In the genomic region with DNA sequence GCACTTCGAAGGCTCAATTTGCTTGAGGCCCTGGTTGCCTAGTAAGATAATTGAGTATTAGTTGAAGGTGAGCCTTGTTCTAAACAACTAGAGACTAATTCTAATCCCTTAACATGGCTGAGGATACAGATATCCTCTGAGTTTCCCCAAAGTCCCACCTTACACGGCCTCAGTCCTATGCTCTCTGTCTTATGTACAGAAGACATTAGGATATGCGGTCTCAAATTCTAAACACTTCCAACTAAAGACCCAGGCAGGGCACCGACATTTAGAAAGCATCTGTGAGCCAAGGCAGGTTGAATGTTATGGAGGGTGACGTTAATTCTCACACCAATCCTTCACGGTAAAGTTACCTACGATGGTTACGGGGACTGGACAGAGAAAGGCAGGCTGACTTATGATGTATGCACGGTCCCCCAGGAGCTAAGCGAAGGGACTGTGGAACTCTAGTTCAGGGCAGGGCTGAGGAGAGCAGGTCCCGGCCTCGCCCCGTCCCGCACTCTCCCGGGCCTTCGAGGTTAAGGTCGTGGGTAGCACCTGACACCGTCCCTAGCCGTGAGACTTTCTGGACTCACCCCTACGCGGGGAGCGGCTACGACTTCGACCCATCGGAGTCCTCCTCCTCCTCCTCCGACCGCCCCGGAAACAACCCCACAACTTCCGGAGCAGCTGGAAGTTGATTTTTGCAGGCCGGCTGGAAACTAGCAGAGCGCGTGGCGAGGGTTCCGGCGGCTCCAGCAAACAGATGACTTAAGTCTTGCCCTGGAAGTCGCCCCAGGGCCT, we compare ENCODE assay signal across 8 mouse cellular contexts. TPM values are rescaled to one million over a fixed set of nuclear protein-coding genes. Genes with fewer than 3 reads are reported as not detected.
A peak's percentile ranks its signal among the peaks of the same experiment; 100 is the strongest.
DNase-seq lines count a peak whose midpoint lies in the region; ATAC-seq lines count a peak whose summit lies in the region.

A gene (minus strand): TSS at position 651 of the 783 bp plus-strand sequence.

- DNase-seq in Muller cell, postnatal 12 days (ENCODE audit: inconsistent ontology term), result peak; percentile 93
- peak; percentile 89 for DNase-seq in cerebellum, adult 9-11 months
- DNase-seq in frontal cortex, adult 2 months (ENCODE audit: extremely low spot score in 1 of 2, low spot score in 1 of 2), result peak; percentile 70 to 91
- peak; percentile 95 for DNase-seq in hindbrain, embryonic 11.5 days (ENCODE audit: low spot score)
- DNase-seq in layer of hippocampus, postnatal 10 days (ENCODE audit: low spot score in 2 of 2), result peak; percentile 94 to 96
- DNase-seq in lung, postnatal 10 days, result peak; percentile 95
- DNase-seq in ovary, postnatal 36 days (ENCODE audit: low spot score), result peak; percentile 90
- DNase-seq in thymus, postnatal 25 days, result peak; percentile 94

- no peak within 1 kb of the TSS for H3K27ac ChIP-seq in hindbrain, embryonic 11.5 days (ENCODE audit: low read depth, low read length)

- H3K36me3 ChIP-seq in hindbrain, embryonic 11.5 days (ENCODE audit: control insufficient read depth, insufficient read depth, low read length), result peaks cover 4% of the 10 kb centered on the region

- H3K4me1 ChIP-seq in hindbrain, embryonic 11.5 days (replicated peaks; ENCODE audit: control insufficient read depth, insufficient read depth, low read length), result no peaks in the 10 kb centered on the region

- H3K4me2 ChIP-seq in hindbrain, embryonic 11.5 days (replicated peaks; ENCODE audit: low read depth, low read length), result peak within 1 kb of the TSS; percentile 47

- peak; percentile 82 for ATAC-seq in hindbrain, embryonic 11.5 days (ENCODE audit: low FRiP score)

- H3K27me3 ChIP-seq in hindbrain, embryonic 11.5 days (ENCODE audit: control insufficient read depth, insufficient read depth, low read length), result no peaks in the 10 kb centered on the region

- H3K4me3 ChIP-seq in hindbrain, embryonic 11.5 days (ENCODE audit: low read depth, low read length), result peak within 1 kb of the TSS; percentile 85

- no peaks in the 10 kb centered on the region for H3K9me3 ChIP-seq in hindbrain, embryonic 11.5 days (ENCODE audit: control insufficient read depth, low read length)

- peak within 1 kb of the TSS; percentile 87 for H3K9ac ChIP-seq in hindbrain, embryonic 11.5 days (ENCODE audit: low read depth, low read length)

- whole genome bisulfite sequencing in hindbrain, embryonic 11.5 days, result 3% methylated on average over 36 of the region's 36 CpGs

RNA-seq across cellular contexts. Expression of the gene that starts here (rescaled TPM):
- 53.1 and 53.3 TPM in 2 replicates for polyA plus RNA-seq in frontal cortex, adult 2 months (2012; rRNA removed)
- polyA plus RNA-seq in hindbrain, embryonic 11.5 days (2014; fragmentation: Nextera tagmentation; extraction: Ambion mirVana), result 130 and 134 TPM in 2 replicates
- total RNA-seq in layer of hippocampus, postnatal 10 days (2021), result 10 to 100 TPM; 56.4 to 63.5 TPM
